Mouse (Mus musculus) MEL (cell line): ENCODE data around the gene Rnf182. TPM values are rescaled to one million over a fixed set of nuclear protein-coding genes. Genes with fewer than 3 reads are reported as not detected.

Source experiments
- DNase-seq: peaks from one replicate; pipeline ENCODE4 v3.0.0; 2011; ENCODE audit warnings: low read depth, low spot score
- H3K27ac ChIP-seq: 2 replicates; pipeline ENCODE4 v1.5.1; 2012; ENCODE audit warnings: low read depth, mild to moderate bottlenecking, control low read depth, low read length, moderate library complexity; ENCODE audit not compliant: control insufficient read depth
- H3K27me3 ChIP-seq, 2 experiments: fragments of 150-350 bp in 1 of 2; sonication (generic) in 1 of 2; 2 replicates each; pipeline ENCODE4 v1.6.1; 2012; ENCODE audit warnings: low read length in 2 of 2, mild to moderate bottlenecking in 2 of 2, improper control_type of control experiment in 1 of 2, moderate library complexity in 1 of 2; ENCODE audit not compliant: insufficient read depth in 2 of 2, control insufficient read depth in 1 of 2
- H3K36me3 ChIP-seq, 2 experiments: 2 replicates each; pipeline ENCODE4 v1.6.1; 2012 to 2014; ENCODE audit warnings: low read length in 2 of 2, improper control_type of control experiment in 1 of 2, inconsistent platforms in 1 of 2, mild to moderate bottlenecking in 1 of 2; ENCODE audit not compliant: insufficient read depth in 2 of 2, control insufficient read depth in 1 of 2
- H3K4me1 ChIP-seq, 2 experiments: fragments of 150-350 bp in 1 of 2; sonication (generic) in 1 of 2; 2 replicates each; pipeline ENCODE4 v1.6.1; 2012; ENCODE audit warnings: low read length in 2 of 2, improper control_type of control experiment in 1 of 2, mild to moderate bottlenecking in 1 of 2; ENCODE audit not compliant: insufficient read depth in 2 of 2, control insufficient read depth in 1 of 2
- H3K4me3 ChIP-seq, 2 experiments: fragments of 150-350 bp in 1 of 2; sonication (generic) in 1 of 2; 2 replicates each; pipeline ENCODE4 v1.5.1; 2012; ENCODE audit warnings: low read depth in 2 of 2, low read length in 2 of 2, mild to moderate bottlenecking in 2 of 2, moderate library complexity in 2 of 2, control low read depth in 1 of 2, improper control_type of control experiment in 1 of 2; ENCODE audit not compliant: control insufficient read depth in 1 of 2, insufficient read depth in 1 of 2
- H3K79me2 ChIP-seq: 2 replicates; pipeline ENCODE4 v1.6.1; 2012; ENCODE audit warnings: mild to moderate bottlenecking, low read length, moderate library complexity; ENCODE audit not compliant: control insufficient read depth, poor library complexity, insufficient read depth
- H3K9ac ChIP-seq: 2 replicates; pipeline ENCODE4 v1.6.1; 2012; ENCODE audit warnings: low read depth, mild to moderate bottlenecking, control low read depth, low read length, moderate library complexity; ENCODE audit not compliant: control insufficient read depth, poor library complexity, severe bottlenecking
- H3K9me3 ChIP-seq: fragments of 150-350 bp; sonication (generic); replicated peaks from 2 replicates; pipeline ENCODE4 v1.6.1; 2012; ENCODE audit warnings: mild to moderate bottlenecking, low read length, improper control_type of control experiment, moderate library complexity; ENCODE audit not compliant: insufficient read depth
- BHLHE40 ChIP-seq: IDR thresholded peaks from 2 replicates; pipeline ENCODE4 v1.6.1; 2012; ENCODE audit warnings: low read depth, mild to moderate bottlenecking, inconsistent platforms, low read length, improper control_type of control experiment, borderline replicate concordance
- ELF1 ChIP-seq: IDR thresholded peaks from 2 replicates; pipeline ENCODE4 v1.6.1; 2014; ENCODE audit warnings: low read depth, mild to moderate bottlenecking, inconsistent platforms, low read length, improper control_type of control experiment, moderate library complexity
- ETS1 ChIP-seq: IDR thresholded peaks from 2 replicates; pipeline ENCODE4 v1.6.1; 2012; ENCODE audit warnings: low read depth, mild to moderate bottlenecking, inconsistent platforms, low read length, improper control_type of control experiment, moderate library complexity
- JUND ChIP-seq: IDR thresholded peaks from 2 replicates; pipeline ENCODE4 v1.6.1; 2011; ENCODE audit warnings: low read depth, mild to moderate bottlenecking, improper control_type of control experiment, low read length
- KAT2A ChIP-seq: conservative IDR thresholded peaks from 2 replicates; pipeline ENCODE4 v1.6.1; 2012; ENCODE audit warnings: low read depth, low read length, improper control_type of control experiment, inconsistent platforms
- MAZ ChIP-seq: IDR thresholded peaks from 2 replicates; pipeline ENCODE4 v1.6.1; 2012; ENCODE audit warnings: low read depth, mild to moderate bottlenecking, inconsistent platforms, low read length, improper control_type of control experiment
- MXI1 ChIP-seq: IDR thresholded peaks from 2 replicates; pipeline ENCODE4 v1.6.1; 2011; ENCODE audit warnings: mild to moderate bottlenecking, low read depth, low read length, improper control_type of control experiment
- MYC ChIP-seq: IDR thresholded peaks from 2 replicates; pipeline ENCODE4 v1.6.1; 2011; ENCODE audit warnings: low read depth, mild to moderate bottlenecking, low read length, improper control_type of control experiment, moderate library complexity
- NELFE ChIP-seq: IDR thresholded peaks from 2 replicates; pipeline ENCODE4 v1.6.1; 2011; ENCODE audit warnings: low read depth, low read length, improper control_type of control experiment
- NRF1 ChIP-seq: IDR thresholded peaks from 2 replicates; pipeline ENCODE4 v1.6.1; 2014; ENCODE audit warnings: low read depth, mild to moderate bottlenecking, inconsistent platforms, low read length, improper control_type of control experiment, moderate library complexity; ENCODE audit not compliant: poor library complexity, insufficient read depth, severe bottlenecking
- POLR2AphosphoS2 ChIP-seq: IDR thresholded peaks from 2 replicates; pipeline ENCODE4 v1.6.1; 2011; ENCODE audit warnings: low read length, improper control_type of control experiment
- RAD21 ChIP-seq: IDR thresholded peaks from 2 replicates; pipeline ENCODE4 v1.6.1; 2011; ENCODE audit warnings: mild to moderate bottlenecking, low read depth, low read length, improper control_type of control experiment
- RCOR1 ChIP-seq: IDR thresholded peaks from 2 replicates; pipeline ENCODE4 v1.6.1; 2012; ENCODE audit warnings: low read depth, mild to moderate bottlenecking, inconsistent platforms, low read length, improper control_type of control experiment
- TBP ChIP-seq: IDR thresholded peaks from 2 replicates; pipeline ENCODE4 v1.8.0; 2011; ENCODE audit warnings: low read depth, low read length, improper control_type of control experiment
- TCF12 ChIP-seq: IDR thresholded peaks from 2 replicates; pipeline ENCODE4 v1.6.1; 2014; ENCODE audit warnings: low read depth, mild to moderate bottlenecking, inconsistent platforms, low read length, improper control_type of control experiment, moderate library complexity
- USF1 ChIP-seq: IDR thresholded peaks from 2 replicates; pipeline ENCODE4 v1.6.1; 2014; ENCODE audit warnings: low read depth, mild to moderate bottlenecking, inconsistent platforms, low read length, improper control_type of control experiment, moderate library complexity
- ZC3H11A ChIP-seq: IDR thresholded peaks from 2 replicates; pipeline ENCODE4 v1.6.1; 2012; ENCODE audit warnings: low read depth, mild to moderate bottlenecking, inconsistent platforms, low read length, improper control_type of control experiment
- ZMIZ1 ChIP-seq: IDR thresholded peaks from 2 replicates; pipeline ENCODE4 v1.6.1; 2012; ENCODE audit warnings: low read depth, mild to moderate bottlenecking, inconsistent platforms, low read length, improper control_type of control experiment, moderate library complexity
- polyA plus RNA-seq, 2 experiments: library from polyadenylated mRNA; stranded (reverse) in 1 of 2; unstranded in 1 of 2; fragments of >175 nt in 1 of 2; fragments of >200 nt in 1 of 2; gene quantifications; 2 replicates each; pipeline versions ENCODE4 v1.2.1 to v1.2.4; 2012; ENCODE audit warnings: low replicate concordance in 2 of 2, low read depth in 1 of 2; ENCODE audit not compliant: insufficient read length in 2 of 2, insufficient read depth in 1 of 2, missing spikeins in 1 of 2
- total RNA-seq: library from RNA; depleted of rRNA; stranded (reverse); fragments of 300-350 nt; gene quantifications from 2 replicates; pipeline ENCODE4 v1.2.3, GENCODE M21; 2012

Rnf182 gene
- total and polyA plus RNA-seq, 3 experiments, result 0.04 TPM; not detected in 2

- Histone ChIP-seq H3K36me3 (no peaks in the 10 kb centered on the region), H3K27me3 (no peaks in the 10 kb centered on the region; a peak in 1 of 4 replicates), H3K9me3 (no peaks in the 10 kb centered on the region), H3K27ac (no peak overlapping the region), H3K79me2 (no peaks in the 10 kb centered on the region), H3K9ac (no peak overlapping the region), H3K4me1 (no peaks in the 10 kb centered on the region), H3K4me3 (no peak overlapping the region)
- DNase-seq, result no peak
- TF ChIP-seq ZC3H11A, result no peak
These were observed 94.0 kb downstream of the Rnf182 start for GRCm38 (mm10) chr13:43709529-43709928.

- Histone ChIP-seq H3K36me3 (no peaks in the 10 kb centered on the region), H3K27me3 (no peaks in the 10 kb centered on the region; a peak in 1 of 4 replicates), H3K4me3 (no peak overlapping the region), H3K9ac (no peak overlapping the region), H3K4me1 (no peaks in the 10 kb centered on the region), H3K9me3 (no peaks in the 10 kb centered on the region), H3K27ac (no peak overlapping the region), H3K79me2 (no peaks in the 10 kb centered on the region)
- no peak for DNase-seq
- TF ChIP-seq MXI1, result no peak
These were observed 96.3 kb downstream of the Rnf182 start for GRCm38 (mm10) chr13:43711708-43712314.

GRCm38 (mm10) chr13:43714741-43715140 is 99.2 kb downstream of the Rnf182 start:
- no peak overlapping the region for H3K4me3 ChIP-seq
- H3K79me2 ChIP-seq, result no peaks in the 10 kb centered on the region
- DNase-seq, result no peak
- no peaks in the 10 kb centered on the region; a peak in 1 of 4 replicates for H3K27me3 ChIP-seq
- no peaks in the 10 kb centered on the region for H3K36me3 ChIP-seq
- no peak overlapping the region for H3K9ac ChIP-seq
- no peak overlapping the region for H3K27ac ChIP-seq
- H3K9me3 ChIP-seq, result no peaks in the 10 kb centered on the region
- no peaks in the 10 kb centered on the region for H3K4me1 ChIP-seq
- no peak for TF ChIP-seq NRF1
- TF ChIP-seq POLR2AphosphoS2, result no peak
- TF ChIP-seq RCOR1, result no peak
- TF ChIP-seq, all 39 proteins: peak for 0

GRCm38 (mm10) chr13:43715466-43715865 is 100.0 kb downstream of the Rnf182 start:
- Histone ChIP-seq H3K79me2 (no peaks in the 10 kb centered on the region), H3K36me3 (no peaks in the 10 kb centered on the region), H3K9ac (no peak overlapping the region), H3K27me3 (no peaks in the 10 kb centered on the region; a peak in 1 of 4 replicates), H3K9me3 (no peaks in the 10 kb centered on the region), H3K4me1 (no peaks in the 10 kb centered on the region), H3K4me3 (no peak overlapping the region), H3K27ac (no peak overlapping the region)
- TF ChIP-seq POLR2AphosphoS2 (no peak), NELFE (no peak), ZMIZ1 (no peak), ELF1 (no peak), MXI1 (no peak), TCF12 (no peak), JUND (no peak), ETS1 (no peak), BHLHE40 (no peak), KAT2A (no peak), MAZ (no peak), TBP (no peak), USF1 (no peak), RAD21 (no peak), MYC (no peak)
- no peak for DNase-seq
